Mouse (Mus musculus): ENCODE results near the gene Syngr2. TPM values are rescaled to one million over a fixed set of nuclear protein-coding genes. Genes with fewer than 3 reads are reported as not detected.
"Not testable (repeated sequence)": the region's sequence is repeated elsewhere in the genome, so short reads cannot be mapped to it uniquely, and the experiment has no call there.

Syngr2 gene
- total RNA-seq, 2 experiments from 2014 or later: 11.6 to 14.0 TPM

DNA sequence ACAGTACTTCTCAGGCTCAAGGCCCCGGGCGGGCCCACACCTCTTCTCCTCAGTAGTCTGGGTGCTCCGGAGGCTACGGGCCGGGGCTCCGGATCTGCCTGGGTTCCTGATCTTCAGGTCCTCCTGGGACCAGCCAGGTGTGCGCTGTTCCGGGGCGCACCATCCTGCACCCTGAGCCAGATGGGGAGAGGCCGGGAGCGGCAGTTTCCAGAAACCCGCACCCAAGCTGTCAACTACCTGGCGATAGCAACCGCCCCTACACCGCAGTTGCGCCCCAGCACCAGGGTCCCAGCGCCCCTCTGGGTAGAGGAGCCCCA lies 29.3 kb upstream of the Syngr2 start:
- intact Hi-C loops (cut with DNase I): no loop called here
- DNase-seq (ENCODE audit: low spot score in 2 of 2): no peak

- no peak for DNase-seq (ENCODE audit: low spot score in 2 of 2)
- intact Hi-C loops (cut with DNase I): no loop called here
Observed at GRCm38 (mm10) chr11:117780582-117781111, 28.8 kb upstream of the Syngr2 start.

- no peak for DNase-seq (ENCODE audit: low spot score in 2 of 2)
- intact Hi-C loops (cut with DNase I): no loop called here
Observed at GRCm38 (mm10) chr11:117781199-117781821, 28.2 kb upstream of the Syngr2 start.

DNA sequence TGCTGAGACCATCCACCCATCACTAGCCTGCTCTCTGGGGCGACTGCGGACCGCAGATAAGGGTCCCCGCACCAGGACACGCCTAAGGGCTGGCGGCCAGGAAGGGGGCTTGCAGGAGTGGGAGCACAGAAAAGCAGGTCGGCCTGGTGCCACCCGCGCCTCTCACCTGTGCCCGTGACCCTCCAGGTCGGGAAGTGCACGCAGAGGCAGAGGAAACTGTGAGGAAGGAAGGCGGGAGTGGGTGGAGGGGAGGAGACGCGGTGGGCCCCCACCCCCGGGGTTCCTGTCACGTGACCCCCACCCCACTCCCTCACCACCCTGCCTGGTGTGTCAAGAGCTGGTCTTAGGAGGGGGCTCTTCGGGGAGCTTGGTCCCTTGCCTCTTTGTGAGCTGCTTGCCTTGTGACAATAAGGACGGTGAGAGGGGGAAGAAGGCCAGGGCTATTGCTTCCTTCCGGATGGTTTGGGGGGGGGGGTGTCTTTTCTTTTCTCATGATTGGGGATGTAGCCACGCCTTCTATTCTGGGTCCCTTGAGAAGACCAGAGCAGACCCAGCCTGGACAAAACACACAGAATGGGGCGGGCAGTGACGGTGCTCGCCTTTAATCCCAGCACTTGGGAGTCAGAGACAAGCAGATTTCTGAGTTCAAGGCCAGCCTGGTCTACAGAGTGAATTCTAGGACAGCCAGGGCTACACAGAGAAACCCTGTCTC lies 27.3 kb upstream of the Syngr2 start, which contains the start of the genes Tmc8 and Tmc6:
TSS of gene Tmc8 (plus strand) at position 84 of the 712 bp plus-strand sequence.
TSS of gene Tmc6 (minus strand) at position 206 of the 712 bp plus-strand sequence.
- intact Hi-C loops (cut with DNase I): no loop called here
- no peak for DNase-seq (ENCODE audit: low spot score in 2 of 2)

DNA sequence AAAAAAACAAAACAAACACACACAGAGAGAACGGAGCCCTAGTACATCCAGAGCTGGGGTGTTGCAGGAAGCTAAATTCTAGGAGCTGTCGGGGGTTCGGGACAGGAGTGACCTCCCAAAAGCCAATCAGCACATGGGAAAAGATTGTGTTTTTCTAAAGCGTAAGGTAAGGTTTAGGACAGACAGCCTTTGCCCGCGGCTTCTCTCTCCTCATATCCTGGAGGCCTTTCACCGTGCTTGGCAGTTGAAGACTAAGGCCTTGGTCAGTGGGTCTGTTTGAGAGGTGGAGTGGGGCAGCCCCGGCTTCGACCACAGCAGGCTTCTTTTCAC lies 26.8 kb upstream of the Syngr2 start:
- DNase-seq (ENCODE audit: low spot score in 2 of 2): no peak
- intact Hi-C loops (cut with DNase I): no loop called here

- intact Hi-C loops (cut with DNase I): no loop called here
- DNase-seq (ENCODE audit: low spot score in 2 of 2): no peak
Observed at GRCm38 (mm10) chr11:117783089-117783488, 26.4 kb upstream of the Syngr2 start.

DNA sequence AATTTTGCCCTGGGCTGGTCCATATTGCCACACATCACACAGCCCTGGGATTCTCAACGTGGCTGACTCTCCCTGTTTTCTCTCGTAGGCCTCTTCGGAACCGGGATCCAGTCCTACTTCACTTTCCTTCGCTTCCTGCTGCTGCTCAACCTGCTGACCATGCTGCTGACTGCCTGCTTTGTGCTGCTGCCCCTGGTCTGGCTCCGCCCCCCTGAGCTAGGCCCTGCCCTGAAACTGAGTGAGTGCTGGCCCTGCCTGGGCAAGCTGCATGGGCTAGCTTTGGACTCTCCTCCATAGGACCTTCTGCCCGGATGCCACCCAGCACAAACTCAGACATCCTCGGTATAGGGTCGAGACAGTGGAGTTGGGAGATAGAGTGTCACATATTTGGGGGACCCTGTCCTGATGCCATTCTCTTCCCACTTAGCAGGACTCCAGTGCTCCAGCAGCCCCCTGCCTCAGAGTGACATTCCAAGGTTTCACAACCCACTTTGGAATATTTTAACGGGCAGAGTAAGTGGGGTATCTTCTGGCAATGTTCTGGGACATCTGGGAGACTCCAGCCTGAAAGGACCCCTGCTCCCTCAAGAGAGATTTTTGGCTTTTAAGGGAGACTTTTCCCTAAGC lies 25.7 kb upstream of the Syngr2 start:
- intact Hi-C loops (cut with DNase I): no loop called here

GRCm38 (mm10) chr11:117786294-117786693 lies 23.2 kb upstream of the Syngr2 start:
- DNase-seq (ENCODE audit: low spot score in 2 of 2): peak in 1 of 2 experiments; percentile 65
- intact Hi-C loops (cut with DNase I): loop anchor here (2.0 kb wide), 1 partner anchor 77 kb away; no protein-coding TSS in a partner anchor

More for the DNA sequence above, 25.7 kb upstream of the Syngr2 start:
- DNase-seq (ENCODE audit: low spot score in 2 of 2): no peak

- intact Hi-C loops (cut with DNase I); DNase-seq (ENCODE audit: low spot score in 2 of 2): not testable (repeated sequence)
Observed at GRCm38 (mm10) chr11:117788481-117788880, 21.0 kb upstream of the Syngr2 start.

DNA sequence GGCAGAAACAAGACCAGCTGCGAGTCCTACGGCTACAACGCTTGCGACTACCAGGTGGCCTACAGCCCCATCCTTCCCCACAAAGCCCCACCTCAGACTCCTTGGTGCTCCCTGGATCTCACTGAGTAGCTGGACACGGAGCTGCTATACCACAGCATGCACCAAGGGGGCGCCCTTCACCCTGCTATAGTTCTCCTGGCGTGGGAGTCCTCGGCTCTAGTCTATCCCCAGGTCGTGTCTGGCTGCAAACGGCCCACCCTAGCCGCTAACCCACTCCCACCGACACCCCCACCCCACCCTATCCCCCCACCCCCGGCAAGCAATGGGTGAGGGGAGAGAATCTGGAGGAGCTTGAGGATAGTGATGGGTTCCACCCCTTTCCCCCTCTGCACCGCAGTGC lies 19.2 kb upstream of the Syngr2 start:
- DNase-seq (ENCODE audit: low spot score in 2 of 2): peak in 1 of 2 experiments; percentile 66
- intact Hi-C loops (cut with DNase I): loop anchor here (1.0 kb wide), 1 partner anchor 34 kb away; no protein-coding TSS in a partner anchor

- intact Hi-C loops (cut with DNase I): loop anchor here (1.0 kb wide), 1 partner anchor 33 kb away; no protein-coding TSS in a partner anchor
- DNase-seq (ENCODE audit: low spot score in 2 of 2): no peak
Observed at GRCm38 (mm10) chr11:117790703-117791440, 18.6 kb upstream of the Syngr2 start.

- intact Hi-C loops (cut with DNase I): no loop called here
- no peak for DNase-seq (ENCODE audit: low spot score in 2 of 2)
Observed at GRCm38 (mm10) chr11:117791441-117791761, 18.1 kb upstream of the Syngr2 start.

- intact Hi-C loops (cut with DNase I): no loop called here
- DNase-seq (ENCODE audit: low spot score in 2 of 2): no peak
Observed at GRCm38 (mm10) chr11:117792281-117792888, 17.1 kb upstream of the Syngr2 start.

DNA sequence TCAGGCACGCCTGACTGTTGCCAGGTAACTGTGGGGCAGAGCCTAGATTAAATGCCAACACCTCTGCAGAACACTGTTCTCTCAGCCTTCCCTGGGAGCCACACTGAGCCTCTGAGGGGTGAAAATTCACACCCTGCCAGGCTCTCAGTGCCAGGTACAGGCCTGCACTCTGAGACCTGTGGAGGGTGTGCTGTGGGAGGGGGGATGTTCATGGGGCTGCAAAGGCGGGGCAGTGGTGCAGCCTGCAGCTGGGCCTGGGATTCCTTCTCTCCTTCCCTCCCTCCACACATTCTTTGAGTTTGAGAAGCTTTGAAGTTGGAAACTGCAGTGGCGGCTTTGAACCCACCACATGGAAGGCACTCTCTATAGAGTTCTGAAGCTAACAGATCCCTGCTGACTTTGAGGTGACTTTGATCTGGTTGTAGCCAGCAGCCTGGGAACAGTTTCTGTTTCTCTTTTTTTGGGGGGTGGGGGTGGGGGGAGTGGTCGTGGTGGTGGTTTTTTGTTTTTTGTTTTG lies 15.4 kb upstream of the Syngr2 start:
- no peak for DNase-seq (ENCODE audit: low spot score in 2 of 2)
- intact Hi-C loops (cut with DNase I): no loop called here

DNA sequence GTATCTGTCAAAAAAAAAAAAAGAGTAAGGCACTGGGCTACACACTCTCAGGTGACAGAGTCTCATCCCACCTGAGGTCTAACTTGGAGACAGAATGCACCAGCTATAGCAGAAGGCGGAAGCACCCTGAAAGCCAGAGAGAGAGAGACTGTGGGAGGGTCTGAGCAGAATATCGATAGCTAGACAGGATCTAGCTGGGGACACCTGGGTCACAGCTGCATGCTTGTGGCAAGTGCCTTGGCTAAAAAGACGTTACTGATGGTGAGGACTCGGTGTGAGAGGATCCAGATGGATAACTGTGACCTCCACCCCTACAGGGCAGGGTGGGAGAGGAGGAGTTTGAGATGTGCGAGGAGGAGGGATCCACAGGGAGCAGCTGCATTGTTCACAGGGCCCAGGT lies 12.5 kb upstream of the Syngr2 start:
- intact Hi-C loops (cut with DNase I): no loop called here
- no peak for DNase-seq (ENCODE audit: low spot score in 2 of 2)

DNA sequence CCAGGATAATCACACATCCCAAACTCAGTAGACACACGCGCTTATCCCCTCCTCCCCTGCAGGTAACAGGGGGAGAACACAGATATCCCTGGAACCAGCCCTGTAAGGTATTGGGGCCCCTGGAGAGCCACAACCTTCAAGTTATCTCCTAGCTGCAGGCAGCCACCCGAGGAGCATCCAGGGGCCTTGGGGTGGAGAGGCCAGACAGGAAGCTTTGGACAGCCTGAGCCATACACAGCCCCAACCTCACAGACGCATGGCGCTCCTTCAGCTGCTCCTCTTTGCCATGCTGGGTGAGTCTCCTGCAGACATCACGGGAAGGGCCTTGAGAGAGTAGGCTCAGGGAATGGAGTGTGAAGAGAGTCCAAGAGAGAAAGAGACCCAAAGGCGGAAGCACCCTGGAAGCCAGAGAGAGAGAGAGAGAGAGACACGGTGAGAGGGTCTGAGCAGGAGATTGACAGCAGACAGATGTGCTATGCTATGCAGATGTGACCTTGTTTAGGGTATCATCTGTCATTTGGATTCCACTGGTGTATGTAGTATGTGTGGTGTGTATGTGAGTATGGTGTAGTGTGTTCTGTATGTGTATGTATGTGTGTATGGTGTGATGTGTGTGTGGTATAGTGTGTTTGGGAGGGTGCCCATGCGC lies 11.8 kb upstream of the Syngr2 start, which contains the start of gene 6030468B19Rik:
TSS of gene 6030468B19Rik (plus strand) at position 150 of the 649 bp plus-strand sequence.
- no peak for DNase-seq (ENCODE audit: low spot score in 2 of 2)
- intact Hi-C loops (cut with DNase I): no loop called here

DNA sequence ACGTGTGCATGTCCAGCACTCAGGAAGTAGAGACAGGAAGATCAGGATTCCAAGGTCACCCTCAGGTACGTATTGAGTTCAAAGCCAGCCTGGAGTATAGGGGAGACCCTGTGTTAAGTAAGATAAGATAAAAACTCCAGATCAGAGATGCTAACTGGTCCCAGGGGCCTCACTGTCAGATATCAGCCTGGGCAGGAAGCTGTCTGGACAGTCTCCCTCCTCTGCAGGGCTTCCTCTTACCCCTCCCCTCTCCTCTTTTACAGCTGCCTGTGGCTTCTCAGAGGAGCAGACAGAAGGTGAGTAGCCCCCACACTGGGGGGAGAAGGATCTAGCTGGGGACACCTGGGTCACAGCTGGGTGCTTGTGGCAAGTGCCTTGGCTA lies 11.3 kb upstream of the Syngr2 start:
- intact Hi-C loops (cut with DNase I): no loop called here
- no peak for DNase-seq (ENCODE audit: low spot score in 2 of 2)

- DNase-seq (ENCODE audit: low spot score in 2 of 2): no peak
- intact Hi-C loops (cut with DNase I): no loop called here
Observed at GRCm38 (mm10) chr11:117799174-117799573, 10.3 kb upstream of the Syngr2 start.

DNA sequence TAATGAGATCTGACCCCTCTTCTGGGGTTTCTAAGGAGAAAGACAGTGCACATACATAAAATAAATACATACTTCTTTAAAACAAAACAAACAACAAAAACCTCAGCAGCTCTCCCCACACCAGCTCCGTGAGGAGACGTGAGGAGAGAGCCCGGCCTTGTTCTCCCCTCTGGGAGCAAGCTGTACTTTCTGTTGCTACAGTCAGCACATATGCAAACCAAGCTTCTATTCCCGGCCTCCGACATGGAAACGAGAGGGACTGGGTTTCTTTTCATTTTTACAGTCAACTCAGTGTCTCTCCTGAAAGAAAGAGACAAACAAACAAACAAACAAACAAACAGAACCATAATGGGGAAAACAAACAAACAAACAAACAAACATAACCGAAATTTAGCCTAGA lies 9.4 kb upstream of the Syngr2 start:
- no peak for DNase-seq (ENCODE audit: low spot score in 2 of 2)
- intact Hi-C loops (cut with DNase I): no loop called here

Data from left cerebral cortex, postnatal 25 days (tissue).